Mouse (Mus musculus) erythroblast, embryonic 14.5 days (primary cell): Measurements from ENCODE around the gene 3100002H09Rik.

Experiments used
- GATA1 ChIP-seq: IDR thresholded peaks from 2 replicates; pipeline ENCODE4 v1.6.1; 2012; ENCODE audit warnings: low read length, inconsistent platforms, mixed read lengths
- TAL1 ChIP-seq: IDR thresholded peaks from 3 replicates; pipeline ENCODE4 v1.6.1; 2012; ENCODE audit warnings: low read length, inconsistent platforms, mixed read lengths

GRCm38 (mm10) chr4:124658412-124658851, 47.8 kb upstream of the 3100002H09Rik start:
- TF ChIP-seq GATA1 (no peak), TAL1 (no peak)
